Mouse (Mus musculus) neural tube, embryonic 11.5 days (tissue): ENCODE measurements at regions not wholly inside any gene's neighbourhood (a gene's known extent, or its start where the extent isn't known, plus 50 kb on each side); places are given as distances from the start of the nearest gene placed in this dataset.

Source experiments
- ATAC-seq: fragments of 200-750 bp; cut with Nextera tagmentation; 2 replicates; pipeline ENCODE4 v1.8.0; 2017; ENCODE audit warnings: moderate number of reproducible peaks, mild to moderate bottlenecking, moderate TSS enrichment, moderate library complexity; ENCODE audit not compliant: insufficient read depth, low FRiP score, low TSS enrichment
- DNase-seq: peaks from one replicate; pipeline ENCODE4 v3.0.0-alpha.2; 2015; ENCODE audit warnings: low spot score
- H3K27ac ChIP-seq: fragments of 300-500 bp; sonication (generic); 2 replicates; pipeline ENCODE4 v1.5.1; 2014; ENCODE audit warnings: low read depth, mild to moderate bottlenecking, low read length
- H3K27me3 ChIP-seq: fragments of 300-500 bp; sonication (generic); 2 replicates; pipeline ENCODE4 v1.6.1; 2014; ENCODE audit warnings: mild to moderate bottlenecking, low read length, mixed read lengths; ENCODE audit not compliant: control insufficient read depth, insufficient read depth
- H3K36me3 ChIP-seq: fragments of 300-500 bp; sonication (generic); 2 replicates; pipeline ENCODE4 v1.6.1; 2014; ENCODE audit warnings: mild to moderate bottlenecking, low read length, moderate library complexity, mixed read lengths; ENCODE audit not compliant: control insufficient read depth, insufficient read depth
- H3K4me1 ChIP-seq: fragments of 300-500 bp; sonication (generic); 2 replicates; pipeline ENCODE4 v1.6.1; 2014; ENCODE audit warnings: low read length, mixed read lengths; ENCODE audit not compliant: control insufficient read depth, insufficient read depth
- H3K4me2 ChIP-seq: fragments of 300-500 bp; sonication (generic); 2 replicates; pipeline ENCODE4 v1.6.1; 2014; ENCODE audit warnings: low read depth, mild to moderate bottlenecking, moderate library complexity
- H3K4me3 ChIP-seq: fragments of 300-500 bp; sonication (generic); 2 replicates; pipeline ENCODE4 v1.5.1; 2014; ENCODE audit warnings: low read depth, low read length
- H3K9ac ChIP-seq: fragments of 300-500 bp; sonication (generic); 2 replicates; pipeline ENCODE4 v1.6.1; 2014; ENCODE audit warnings: mild to moderate bottlenecking, low read length
- H3K9me3 ChIP-seq: fragments of 300-500 bp; sonication (generic); 2 replicates; pipeline ENCODE4 v1.6.1; 2016; ENCODE audit warnings: low read length; ENCODE audit not compliant: control insufficient read depth
- WGBS: fragments of 180-500 bp; shearing (Covaris S2); extraction: QIAGEN DNeasy Blood & Tissue Kit; methylation state at CpG from one replicate; pipeline ENCODE4 v1.1.7; 2014; 5-methylcytosine and 5-hydroxymethylcytosine counted together

DNA sequence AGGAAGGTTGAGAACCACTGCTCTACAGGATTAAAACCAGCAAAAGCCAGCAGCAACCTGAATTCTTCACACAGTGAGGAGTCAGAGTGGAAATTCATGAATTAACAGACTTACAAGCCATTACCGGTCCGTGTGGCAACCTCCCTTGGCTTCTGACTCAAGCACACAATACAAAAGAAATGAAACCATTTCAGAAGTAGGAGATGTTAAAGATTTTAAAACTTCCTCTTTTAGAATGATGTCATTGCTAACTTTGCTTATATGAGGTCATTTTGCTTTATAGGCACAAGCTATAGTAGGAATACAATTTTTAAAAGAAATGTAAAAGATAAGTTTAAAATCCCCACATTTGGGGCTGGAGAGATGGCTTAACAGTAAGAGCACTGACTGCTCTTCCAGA lies 99.1 kb upstream of the Clint1 start:
- no peaks in the 10 kb centered on the region for H3K27me3 ChIP-seq
- no peaks in the 10 kb centered on the region for H3K4me1 ChIP-seq
- H3K36me3 ChIP-seq: no peaks in the 10 kb centered on the region
- ATAC-seq: no peak
- H3K27ac ChIP-seq: no peak overlapping the region
- DNase-seq: no peak
- no peak overlapping the region for H3K9ac ChIP-seq
- no peak overlapping the region for H3K4me3 ChIP-seq
- H3K9me3 ChIP-seq: no peaks in the 10 kb centered on the region
- H3K4me2 ChIP-seq: no peak overlapping the region
- 76% methylated on average over 2 of the region's 2 CpGs for WGBS

DNA sequence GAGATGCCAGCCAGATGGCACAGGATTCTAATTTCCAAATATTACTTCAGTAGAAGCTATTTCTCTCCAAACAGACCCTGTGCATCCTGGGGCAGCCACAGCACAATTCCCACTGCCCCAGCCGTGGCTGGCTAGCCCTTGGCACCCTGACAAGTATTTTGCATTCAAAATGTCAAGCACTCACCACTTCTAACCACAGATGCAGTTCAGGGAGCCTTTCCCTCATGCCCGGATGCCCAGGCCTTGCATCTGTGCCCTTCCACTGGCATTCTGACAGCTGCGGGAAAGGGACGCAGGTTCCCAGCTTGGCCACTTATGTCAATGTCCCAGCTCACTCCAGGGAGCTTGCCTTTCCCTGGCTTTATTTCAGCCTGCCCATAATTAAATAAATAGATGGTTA lies 84.8 kb upstream of the Clint1 start:
- Histone ChIP-seq H3K4me3 (no peak overlapping the region), H3K9me3 (no peaks in the 10 kb centered on the region), H3K27me3 (no peaks in the 10 kb centered on the region), H3K36me3 (no peaks in the 10 kb centered on the region), H3K4me1 (no peaks in the 10 kb centered on the region), H3K27ac (no peak overlapping the region), H3K4me2 (no peak overlapping the region), H3K9ac (no peak overlapping the region)
- DNase-seq: no peak
- no peak for ATAC-seq
- WGBS: 84% methylated on average over 4 of the region's 4 CpGs

DNA sequence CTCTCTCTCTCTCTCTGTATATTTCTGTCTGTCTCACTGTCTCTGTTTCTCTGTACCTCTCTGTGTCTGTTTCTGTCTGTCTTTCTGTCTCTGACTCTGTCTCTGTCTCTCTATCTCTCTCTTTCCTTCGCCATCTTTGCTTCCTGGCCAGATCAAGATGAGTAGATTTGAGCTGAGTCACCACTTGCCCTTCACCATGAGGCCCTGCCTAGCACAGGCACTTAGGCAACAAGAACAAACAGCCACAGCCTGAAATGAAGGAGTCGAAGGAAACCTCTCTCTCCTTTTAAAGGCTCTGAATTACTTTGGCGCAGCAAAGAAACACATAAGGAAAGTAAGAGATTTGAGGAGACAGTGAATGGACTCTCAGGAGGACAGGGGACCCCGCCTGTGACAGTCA lies 69.4 kb upstream of the Clint1 start:
- no peak overlapping the region for H3K27ac ChIP-seq
- no peaks in the 10 kb centered on the region for H3K4me1 ChIP-seq
- no peak overlapping the region for H3K9ac ChIP-seq
- DNase-seq (no peak), ATAC-seq (no peak)
- WGBS: 87% methylated on average over 4 of the region's 4 CpGs
- no peaks in the 10 kb centered on the region for H3K9me3 ChIP-seq
- H3K36me3 ChIP-seq: no peaks in the 10 kb centered on the region
- H3K27me3 ChIP-seq: no peaks in the 10 kb centered on the region
- no peak overlapping the region for H3K4me3 ChIP-seq
- no peak overlapping the region for H3K4me2 ChIP-seq

DNA sequence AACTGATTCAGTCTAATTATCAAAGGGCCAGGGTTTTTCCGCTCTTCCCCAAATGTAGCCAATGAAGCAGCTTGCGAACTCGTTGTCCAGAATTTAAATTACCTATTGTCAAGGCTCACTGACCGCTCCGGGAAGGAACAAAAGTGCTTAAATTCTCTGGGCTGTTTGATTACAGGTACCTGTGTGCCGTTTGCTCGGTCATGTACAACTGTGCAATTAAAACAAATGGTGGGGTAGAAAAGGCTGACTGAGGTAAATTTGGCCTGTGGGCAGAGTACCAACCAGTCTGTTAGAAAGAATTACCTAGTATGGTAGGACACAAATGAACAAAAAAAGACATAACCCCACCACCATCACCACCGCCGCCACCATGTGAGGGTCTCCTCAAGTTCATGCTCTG lies 66.0 kb upstream of the Clint1 start:
- ATAC-seq (no peak), DNase-seq (no peak)
- Histone ChIP-seq H3K4me1 (no peaks in the 10 kb centered on the region), H3K36me3 (no peaks in the 10 kb centered on the region), H3K4me3 (no peak overlapping the region), H3K27ac (no peak overlapping the region), H3K27me3 (no peaks in the 10 kb centered on the region), H3K9me3 (no peaks in the 10 kb centered on the region), H3K4me2 (no peak overlapping the region), H3K9ac (no peak overlapping the region)
- 80% methylated on average over 9 of the region's 9 CpGs for WGBS

DNA sequence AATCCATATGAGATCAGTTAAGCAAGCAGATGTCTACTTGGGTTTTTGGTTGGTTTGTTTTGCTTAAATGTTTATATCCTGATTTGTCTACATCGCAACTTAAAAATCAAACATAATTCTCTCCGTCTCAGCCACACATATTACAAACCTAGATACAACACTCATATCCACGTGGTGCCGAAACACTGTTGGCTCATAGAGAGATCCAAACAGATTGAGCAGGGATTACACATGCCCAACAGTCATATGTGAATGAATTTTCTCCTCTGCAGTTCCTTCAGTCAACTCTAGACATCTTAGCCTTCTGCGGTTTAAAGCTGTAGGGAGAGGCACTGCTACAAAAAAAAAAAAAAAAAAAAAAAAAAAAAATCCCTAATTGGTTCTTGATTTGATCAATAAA lies 64.4 kb upstream of the Clint1 start:
- no peak for ATAC-seq
- no peak for DNase-seq
- Histone ChIP-seq H3K9ac (no peak overlapping the region), H3K27me3 (no peaks in the 10 kb centered on the region), H3K4me3 (no peak overlapping the region), H3K4me2 (no peak overlapping the region), H3K36me3 (no peaks in the 10 kb centered on the region), H3K9me3 (no peaks in the 10 kb centered on the region), H3K27ac (no peak overlapping the region), H3K4me1 (no peaks in the 10 kb centered on the region)
- 90% methylated on average over 5 of the region's 5 CpGs for WGBS

DNA sequence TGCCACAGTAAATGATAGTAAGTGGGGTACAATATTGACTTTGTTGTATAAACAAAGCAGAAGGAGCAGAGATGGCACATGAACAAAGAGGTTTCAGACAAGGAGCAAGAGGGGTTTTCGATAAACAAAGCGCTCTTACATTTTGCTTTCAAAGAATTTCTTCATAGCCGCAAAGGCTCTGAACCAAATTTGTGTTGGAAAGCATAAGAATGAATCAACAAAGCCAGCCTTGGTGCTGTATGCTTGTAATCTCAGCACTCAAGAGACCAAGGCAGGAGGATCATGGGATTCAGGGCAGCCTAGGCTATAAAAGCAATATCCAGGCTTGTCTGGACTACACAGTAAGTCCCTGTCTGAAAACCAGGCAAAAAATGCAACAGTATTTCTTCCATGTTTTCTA lies 62.0 kb upstream of the Clint1 start:
- ATAC-seq (no peak), DNase-seq (no peak)
- no peaks in the 10 kb centered on the region for H3K4me1 ChIP-seq
- H3K27ac ChIP-seq: no peak overlapping the region
- 93% methylated on average over 3 of the region's 3 CpGs for WGBS
- H3K36me3 ChIP-seq: no peaks in the 10 kb centered on the region
- no peak overlapping the region for H3K9ac ChIP-seq
- no peaks in the 10 kb centered on the region for H3K9me3 ChIP-seq
- H3K27me3 ChIP-seq: no peaks in the 10 kb centered on the region
- H3K4me2 ChIP-seq: no peak overlapping the region
- no peak overlapping the region for H3K4me3 ChIP-seq

DNA sequence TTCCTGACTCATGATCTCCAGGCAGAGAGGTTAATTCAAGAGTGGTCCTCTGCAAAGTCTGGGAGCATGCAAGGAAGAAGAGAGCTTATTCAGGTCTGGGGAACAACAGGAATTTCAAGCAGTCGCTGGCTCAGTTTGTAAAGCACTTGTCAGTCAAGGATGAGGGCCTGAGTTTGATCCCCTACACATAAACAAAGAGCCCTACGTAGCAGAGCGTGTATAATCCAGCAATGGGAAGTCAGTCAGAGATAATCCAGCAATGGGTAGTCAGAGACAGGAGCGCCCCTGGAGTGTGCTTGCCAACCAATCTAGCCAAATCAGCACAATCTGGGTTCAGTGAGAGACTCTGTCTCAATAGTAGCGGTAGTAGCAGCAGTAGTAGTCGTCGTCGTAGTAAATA lies 61.3 kb upstream of the Clint1 start:
- H3K4me1 ChIP-seq: no peaks in the 10 kb centered on the region
- H3K4me3 ChIP-seq: no peak overlapping the region
- DNase-seq (no peak), ATAC-seq (no peak)
- whole genome bisulfite sequencing: 84% methylated on average over 8 of the region's 8 CpGs
- no peaks in the 10 kb centered on the region for H3K9me3 ChIP-seq
- no peak overlapping the region for H3K27ac ChIP-seq
- no peak overlapping the region for H3K4me2 ChIP-seq
- no peak overlapping the region for H3K9ac ChIP-seq
- no peaks in the 10 kb centered on the region for H3K36me3 ChIP-seq
- no peaks in the 10 kb centered on the region for H3K27me3 ChIP-seq

DNA sequence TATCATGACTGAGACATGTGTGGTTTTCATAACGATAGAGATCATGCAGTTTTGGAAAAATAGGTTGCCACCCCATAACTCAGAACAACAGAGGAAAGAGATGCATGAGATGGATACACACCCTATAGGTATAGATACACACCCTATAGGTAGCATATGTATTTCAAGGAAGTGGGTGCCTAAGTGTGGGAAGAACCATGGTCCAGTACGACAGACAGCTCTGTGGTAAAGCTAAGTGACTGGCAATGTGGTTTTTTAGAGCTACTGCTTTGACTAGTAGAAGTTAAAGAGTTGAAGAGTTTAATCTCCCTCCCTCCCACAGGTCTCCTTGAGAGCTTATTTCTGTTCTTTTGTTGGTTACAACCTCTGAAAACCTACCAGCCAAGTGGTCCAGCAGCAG lies 60.2 kb upstream of the Clint1 start:
- no peak overlapping the region for H3K4me3 ChIP-seq
- WGBS: 93% methylated on average over 2 of the region's 2 CpGs
- H3K4me2 ChIP-seq: no peak overlapping the region

DNA sequence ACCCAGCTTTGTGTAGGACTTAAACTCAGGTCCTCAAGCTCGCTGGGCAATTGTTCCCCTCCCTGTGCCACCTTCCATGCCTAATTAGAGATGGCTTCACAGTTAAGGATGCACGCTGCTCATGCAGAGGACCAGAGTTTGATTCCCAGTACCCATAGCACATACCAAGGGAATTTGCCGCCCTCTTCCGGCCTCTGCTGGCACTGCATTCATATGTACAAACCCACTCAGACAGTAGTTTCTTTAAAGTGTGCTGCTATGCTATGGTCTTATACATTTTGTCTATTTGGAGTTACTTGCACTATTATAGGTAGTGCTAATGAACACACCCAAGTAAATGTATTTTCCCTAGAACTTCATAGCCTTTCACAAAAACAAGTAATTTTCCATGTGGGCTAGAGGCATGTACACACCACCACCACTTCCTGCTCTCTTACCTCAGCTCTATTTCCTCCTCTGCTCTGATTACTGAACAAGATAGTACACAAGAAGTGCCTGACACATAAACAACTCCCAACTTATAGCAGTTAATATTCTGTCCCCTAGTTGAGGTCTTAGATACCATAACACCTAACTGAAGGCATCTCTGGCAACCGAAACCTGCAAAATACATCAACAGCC lies 57.4 kb upstream of the Clint1 start:
- ATAC-seq (no peak), DNase-seq (no peak)
- no peak overlapping the region for H3K27ac ChIP-seq
- no peaks in the 10 kb centered on the region for H3K36me3 ChIP-seq
- no peaks in the 10 kb centered on the region for H3K27me3 ChIP-seq
- H3K9me3 ChIP-seq: no peaks in the 10 kb centered on the region
- H3K9ac ChIP-seq: no peak overlapping the region
- no peaks in the 10 kb centered on the region; the same call in 1 of the 2 replicates for H3K4me1 ChIP-seq
- H3K4me2 ChIP-seq: no peak overlapping the region
- no peak overlapping the region for H3K4me3 ChIP-seq
- 64% methylated on average over 5 of the region's 5 CpGs for WGBS

More for the DNA sequence above, 60.2 kb upstream of the Clint1 start:
- no peak overlapping the region for H3K9ac ChIP-seq
- no peak overlapping the region for H3K27ac ChIP-seq
- H3K27me3 ChIP-seq: no peaks in the 10 kb centered on the region
- DNase-seq: no peak
- no peaks in the 10 kb centered on the region for H3K4me1 ChIP-seq
- no peaks in the 10 kb centered on the region for H3K36me3 ChIP-seq
- H3K9me3 ChIP-seq: no peaks in the 10 kb centered on the region
- no peak for ATAC-seq
